In genomic region chr9:78010187-78010586, GRCm38 (mm10) we compare ENCODE assay signal across 27 mouse cellular contexts. TPM values are rescaled to one million over a fixed set of nuclear protein-coding genes. Genes with fewer than 3 reads are reported as not detected.
DNase-seq lines count a peak whose midpoint lies in the region; ATAC-seq lines count a peak whose summit lies in the region.
"Had no signal": no experiment of that assay in that cellular context is flagged by ENCODE, and none has a peak within 500 bp of the region (broad histone marks: within the 10 kb centered on the region; RNA-seq: fewer than 3 reads in every experiment).

No protein-coding gene starts in this region.

- peak; percentile 35 for DNase-seq in midbrain, embryonic 11.5 days (ENCODE audit: low spot score, missing footprints)
- no peak for DNase-seq in midbrain, embryonic 14.5 days
- peak; percentile 47 for DNase-seq in T-cell, adult 2 months (ENCODE audit: low spot score)
- peak; percentile 54 for DNase-seq in naive thymus-derived CD4-positive, alpha-beta T cell, adult 2 months (ENCODE audit: low read depth)
- no peak for DNase-seq in gastrocnemius, postnatal 25 days
- no peak for DNase-seq in neural tube, embryonic 10.5 days (ENCODE audit: extremely low spot score, low spot score)
- DNase-seq: adrenal gland, adult 8-10 months; adrenal gland, postnatal 36 days; cerebellum, adult 2 months; cerebellum, postnatal 14 days; heart, adult 2 months; heart, postnatal 36 days; kidney, adult 18-20 months had no signal

- H3K27me3 ChIP-seq in midbrain, embryonic 11.5 days (ENCODE audit: control insufficient read depth, insufficient read depth, low read length) = no peaks in the 10 kb centered on the region
- H3K27me3 ChIP-seq in midbrain, embryonic 14.5 days (ENCODE audit: control insufficient read depth, insufficient read depth, low read length) = no peaks in the 10 kb centered on the region
- H3K27me3 ChIP-seq: CH12.LX; embryonic facial prominence, embryonic 13.5 days; heart, embryonic 13.5 days; hindbrain, embryonic 12.5 days; intestine, embryonic 15.5 days; Patski had no signal

- no peaks in the 10 kb centered on the region for H3K9me3 ChIP-seq in midbrain, embryonic 11.5 days (ENCODE audit: control insufficient read depth, low read length)
- no peaks in the 10 kb centered on the region for H3K9me3 ChIP-seq in midbrain, embryonic 14.5 days (ENCODE audit: control insufficient read depth, low read length)
- H3K9me3 ChIP-seq: embryonic facial prominence, embryonic 13.5 days; heart, embryonic 13.5 days; hindbrain, embryonic 12.5 days; intestine, embryonic 15.5 days had no signal

- no peak overlapping the region for H3K27ac ChIP-seq in midbrain, embryonic 11.5 days (ENCODE audit: low read depth, low read length)
- no peak overlapping the region for H3K27ac ChIP-seq in midbrain, embryonic 14.5 days (replicated peaks; ENCODE audit: low read depth, low read length)
- H3K27ac ChIP-seq: embryonic facial prominence, embryonic 13.5 days; heart, adult 2 months; heart, embryonic 13.5 days; hindbrain, embryonic 12.5 days; intestine, embryonic 15.5 days had no signal

- no peak overlapping the region for H3K4me3 ChIP-seq in midbrain, embryonic 11.5 days (ENCODE audit: low read depth, low read length)
- H3K4me3 ChIP-seq in midbrain, embryonic 14.5 days (replicated peaks; ENCODE audit: low read depth, low read length) = no peak overlapping the region
- H3K4me3 ChIP-seq: embryonic facial prominence, embryonic 13.5 days; heart, adult 2 months; heart, embryonic 13.5 days; hindbrain, embryonic 12.5 days; intestine, embryonic 15.5 days had no signal

- no peaks in the 10 kb centered on the region for H3K36me3 ChIP-seq in midbrain, embryonic 11.5 days (ENCODE audit: control insufficient read depth, insufficient read depth, low read length)
- H3K36me3 ChIP-seq in midbrain, embryonic 14.5 days (ENCODE audit: control insufficient read depth, insufficient read depth, low read length) = no peaks in the 10 kb centered on the region
- H3K36me3 ChIP-seq: embryonic facial prominence, embryonic 13.5 days; heart, embryonic 13.5 days; hindbrain, embryonic 12.5 days; intestine, embryonic 15.5 days had no signal

- no peak for ATAC-seq in midbrain, embryonic 11.5 days (ENCODE audit: low FRiP score)
- ATAC-seq in midbrain, embryonic 14.5 days (ENCODE audit: low FRiP score, low TSS enrichment) = no peak
- ATAC-seq in hematopoietic stem cell, adult 5-6 weeks (replicated peaks in 1 of 2; ENCODE audit: insufficient read depth in 1 of 2, low FRiP score in 2 of 2, low TSS enrichment in 1 of 2, low read depth in 1 of 2, poor library complexity in 2 of 2, severe bottlenecking in 2 of 2) = peak; percentile 49 to 53
- ATAC-seq in erythroid progenitor cell, adult 5-6 weeks (replicated peaks; ENCODE audit: low FRiP score, poor library complexity, severe bottlenecking) = no peak
- ATAC-seq: forebrain, embryonic 14.5 days; hindbrain, embryonic 16.5 days; intestine, embryonic 15.5 days; Patski had no signal

- no peak overlapping the region for H3K9ac ChIP-seq in midbrain, embryonic 11.5 days (ENCODE audit: low read length)
- H3K9ac ChIP-seq in midbrain, embryonic 14.5 days (replicated peaks; ENCODE audit: low read length) = no peak overlapping the region
- H3K9ac ChIP-seq: embryonic facial prominence, embryonic 13.5 days; heart, embryonic 13.5 days; hindbrain, embryonic 12.5 days; intestine, embryonic 15.5 days had no signal

- no peaks in the 10 kb centered on the region for H3K4me1 ChIP-seq in midbrain, embryonic 11.5 days (ENCODE audit: control insufficient read depth, insufficient read depth, low read length)
- H3K4me1 ChIP-seq in midbrain, embryonic 14.5 days (ENCODE audit: control insufficient read depth, insufficient read depth, low read length) = no peaks in the 10 kb centered on the region
- H3K4me1 ChIP-seq: embryonic facial prominence, embryonic 13.5 days; intestine, embryonic 15.5 days had no signal

- no peak overlapping the region for H3K4me2 ChIP-seq in midbrain, embryonic 11.5 days
- no peak overlapping the region for H3K4me2 ChIP-seq in midbrain, embryonic 14.5 days (ENCODE audit: low read length)
- H3K4me2 ChIP-seq: embryonic facial prominence, embryonic 13.5 days; heart, embryonic 13.5 days; hindbrain, embryonic 12.5 days; intestine, embryonic 15.5 days had no signal

- WGBS in midbrain, embryonic 11.5 days = 98% methylated on average over 5 of the region's 5 CpGs
- 93% methylated on average over 5 of the region's 5 CpGs for WGBS in midbrain, embryonic 14.5 days

RNA-seq across cellular contexts. Expression of gene Gcm1, which starts 41.5 kb away (rescaled TPM):
- polyA plus RNA-seq in midbrain, embryonic 11.5 days (2014; fragmentation: Nextera tagmentation; extraction: Ambion mirVana) = 0.10 and 0.12 TPM in 2 replicates
- not detected in 2 replicates for polyA plus RNA-seq in midbrain, embryonic 14.5 days (2014; fragmentation: Nextera tagmentation; extraction: Ambion mirVana)
- not detected in 2 replicates for total RNA-seq in hematopoietic stem cell, adult 5-6 weeks (2017)
- not detected for total RNA-seq in gastrocnemius, postnatal 25 days (2021)
- total RNA-seq in erythroid progenitor cell, adult 5-6 weeks (2015; ENCODE audit: low replicate concordance) = not detected in 2 replicates
- not detected in 2 replicates for total RNA-seq in erythroid progenitor cell, adult 5-6 weeks (2017; ENCODE audit: low replicate concordance)
- total RNA-seq: adrenal gland, adult 8-10 months; adrenal gland, postnatal 36 days; CH12.LX; gastrocnemius, adult 8-10 months; gastrocnemius, postnatal 4 days; heart, adult 2 months; heart, postnatal 36 days had no signal
- polyA plus RNA-seq: cerebellum, adult 2 months; cortical plate, adult 2 months; forebrain, embryonic 14.5 days; heart, adult 2 months; heart, embryonic 13.5 days; heart, postnatal 0 days; hindbrain, embryonic 12.5 days; hindbrain, embryonic 16.5 days; intestine, embryonic 15.5 days had no signal

Comparison
In these comparisons a context has a peak if more than half of its experiments do, and no peak if none do; other contexts are left out.
1. DNase-seq: peak in midbrain, embryonic 11.5 days (single experiment), T-cell, adult 2 months (single experiment) and naive thymus-derived CD4-positive, alpha-beta T cell, adult 2 months (single experiment); none in midbrain, embryonic 14.5 days (single experiment), gastrocnemius, postnatal 25 days (single experiment) and neural tube, embryonic 10.5 days (single experiment).
2. ATAC-seq: peak in hematopoietic stem cell, adult 5-6 weeks (2 of 2); none in midbrain, embryonic 11.5 days (single experiment), midbrain, embryonic 14.5 days (single experiment) and erythroid progenitor cell, adult 5-6 weeks (single experiment).